Mouse (Mus musculus) lung, adult 2 months (tissue): ENCODE results near the gene Dgkb. TPM values are rescaled to one million over a fixed set of nuclear protein-coding genes. Genes with fewer than 3 reads are reported as not detected.

ENCODE experiments used
- DNase-seq: peaks from one replicate; pipeline ENCODE4 v3.0.0; 2022
- H3K4me1 ChIP-seq: fragments of 200-500 bp; 2 replicates; pipeline ENCODE4 v1.6.1; 2011; ENCODE audit warnings: low read length; ENCODE audit not compliant: control insufficient read depth, insufficient read depth
- H3K4me3 ChIP-seq: fragments of 200-500 bp; replicated peaks from 2 replicates; pipeline ENCODE3; 2011; ENCODE audit warnings: low read depth, mild to moderate bottlenecking, control low read depth, low read length; ENCODE audit errors: extremely low read depth
- CTCF ChIP-seq: fragments of 200-500 bp; IDR thresholded peaks from 2 replicates; pipeline ENCODE4 v1.5.1; 2011; ENCODE audit warnings: mild to moderate bottlenecking, low read length, control low read depth; ENCODE audit not compliant: insufficient read depth
- POLR2A ChIP-seq: fragments of 200-500 bp; IDR thresholded peaks from 2 replicates; pipeline ENCODE4 v1.6.1; 2011; ENCODE audit warnings: low read depth, mild to moderate bottlenecking, control low read depth, low read length, borderline replicate concordance; ENCODE audit errors: extremely low read depth
- WGBS: fragments of 180-500 bp; shearing (Covaris S2); methylation state at CpG from one replicate; pipeline ENCODE4 v1.1.7; 2018; 5-methylcytosine and 5-hydroxymethylcytosine counted together
- polyA plus RNA-seq: library from polyadenylated mRNA; depleted of rRNA; stranded (reverse); fragments of >200 nt; gene quantifications from 2 replicates; pipeline ENCODE4 v1.2.3, GENCODE M21; 2012

Gene Dgkb
- polyA plus RNA-seq, 1 experiment, result 0.80 TPM

DNA sequence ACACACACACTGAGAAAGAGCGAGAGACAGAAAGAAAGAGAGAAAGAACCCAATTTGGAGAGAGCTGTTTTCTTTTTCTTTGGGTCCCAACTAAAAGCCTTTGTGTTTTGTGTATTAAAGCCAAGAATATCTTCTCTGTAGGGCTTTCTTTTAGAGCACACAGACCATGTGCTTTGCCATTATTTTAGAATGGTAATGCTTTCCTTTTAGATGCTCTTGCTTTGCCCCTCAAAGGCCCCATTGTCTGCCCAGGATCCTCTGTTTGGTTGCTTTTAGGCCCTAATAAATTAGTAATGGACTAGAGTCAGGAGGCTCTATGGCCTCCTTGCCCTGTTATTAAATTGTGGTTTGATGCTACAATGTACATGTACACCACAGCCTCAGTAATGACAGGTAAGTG lies 690.7 kb downstream of the Dgkb start:
- TF ChIP-seq CTCF, result no peak
- Histone ChIP-seq H3K4me1 (no peaks in the 10 kb centered on the region), H3K4me3 (no peak overlapping the region)
- no peak for DNase-seq
- 63% methylated on average over 1 of the region's 1 CpGs for WGBS

GRCm38 (mm10) chr12:38545431-38545830 lies 727.9 kb downstream of the Dgkb start:
- TF ChIP-seq CTCF (no peak), POLR2A (no peak)
- 67% methylated on average over 4 of the region's 4 CpGs for WGBS

DNA sequence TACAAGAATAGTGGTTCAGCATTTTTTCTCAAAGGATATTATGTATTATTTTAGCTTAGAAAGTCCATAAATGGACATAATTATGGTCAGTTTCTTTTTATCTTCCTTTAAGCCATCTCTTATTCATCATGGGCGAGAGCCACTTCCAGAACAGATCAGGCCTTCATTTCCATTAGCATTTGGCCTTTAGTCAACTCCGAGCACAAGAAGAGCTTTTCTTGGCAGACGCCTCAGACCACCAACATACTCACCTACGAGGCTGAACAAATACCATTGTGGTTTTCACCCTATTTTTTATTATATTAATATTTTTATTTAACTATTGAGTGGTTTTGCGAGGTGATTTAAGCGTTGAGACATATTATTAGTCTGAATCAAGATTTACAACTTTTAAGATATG lies 759.6 kb downstream of the Dgkb start:
- no peaks in the 10 kb centered on the region for H3K4me1 ChIP-seq
- 65% methylated on average over 6 of the region's 6 CpGs for WGBS
- no peak for DNase-seq
- H3K4me3 ChIP-seq, result no peak overlapping the region
- TF ChIP-seq POLR2A, result no peak
- no peak for TF ChIP-seq CTCF

More at GRCm38 (mm10) chr12:38545431-38545830, 727.9 kb downstream of the Dgkb start:
- no peak for DNase-seq
- no peak overlapping the region for H3K4me3 ChIP-seq
- H3K4me1 ChIP-seq, result no peaks in the 10 kb centered on the region

GRCm38 (mm10) chr12:38579191-38579817 lies 761.8 kb downstream of the Dgkb start:
- TF ChIP-seq POLR2A (no peak), CTCF (no peak)
- DNase-seq, result no peak
- Histone ChIP-seq H3K4me3 (no peak overlapping the region), H3K4me1 (no peaks in the 10 kb centered on the region)
- 54% methylated on average over 5 of the region's 5 CpGs for WGBS

GRCm38 (mm10) chr12:38586368-38586865 lies 768.9 kb downstream of the Dgkb start:
- no peak for DNase-seq
- TF ChIP-seq CTCF, result no peak
- TF ChIP-seq POLR2A, result no peak
- 54% methylated on average over 4 of the region's 4 CpGs for WGBS
- Histone ChIP-seq H3K4me1 (no peaks in the 10 kb centered on the region), H3K4me3 (no peak overlapping the region)

DNA sequence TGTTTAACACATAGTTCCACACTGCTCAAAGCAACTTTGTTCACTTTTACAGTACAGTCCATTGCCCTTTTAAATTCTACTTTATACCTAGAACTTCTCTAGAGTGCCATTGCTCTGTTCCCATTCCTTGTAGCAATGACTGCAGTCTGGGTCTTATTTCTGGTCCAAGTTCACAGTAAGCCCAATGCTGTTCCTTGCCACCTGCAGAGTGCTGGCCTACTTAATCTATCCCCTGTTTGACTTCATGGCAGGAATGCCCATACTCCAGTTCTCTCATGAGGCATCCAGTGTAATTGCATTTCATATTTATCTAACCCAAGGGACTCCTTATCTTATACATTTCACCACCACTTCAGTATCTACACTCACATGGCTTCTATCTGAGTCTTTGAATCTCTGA lies 772.4 kb downstream of the Dgkb start:
- H3K4me1 ChIP-seq, result no peaks in the 10 kb centered on the region
- DNase-seq, result no peak
- no peak for TF ChIP-seq POLR2A
- no peak for TF ChIP-seq CTCF
- H3K4me3 ChIP-seq, result no peak overlapping the region

- Histone ChIP-seq H3K4me1 (no peaks in the 10 kb centered on the region), H3K4me3 (no peak overlapping the region)
- DNase-seq, result no peak
- WGBS, result 95% methylated on average over 2 of the region's 2 CpGs
- TF ChIP-seq CTCF (no peak), POLR2A (no peak)
Observed at GRCm38 (mm10) chr12:38593653-38594052, 776.1 kb downstream of the Dgkb start.

DNA sequence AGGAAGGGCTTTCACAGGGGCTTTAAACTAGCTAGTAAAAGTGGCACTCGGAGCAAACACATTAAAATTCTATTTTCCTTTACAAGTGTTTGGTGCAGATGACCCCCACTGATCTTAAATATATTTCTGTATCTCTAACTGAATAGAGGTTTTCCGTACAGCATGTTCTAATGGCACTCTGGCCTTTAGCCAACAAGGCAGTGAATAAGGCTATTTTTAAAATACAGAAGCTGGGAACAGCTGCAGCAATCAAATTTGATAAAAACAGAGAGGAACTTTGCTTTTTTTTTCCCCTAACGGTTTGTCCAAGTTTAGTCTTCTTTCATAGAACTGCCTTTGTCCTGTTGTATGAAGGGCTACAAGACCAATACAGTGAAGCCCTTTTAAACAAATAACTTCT lies 776.5 kb downstream of the Dgkb start:
- 33% methylated on average over 3 of the region's 3 CpGs for WGBS
- H3K4me1 ChIP-seq, result no peaks in the 10 kb centered on the region
- H3K4me3 ChIP-seq, result no peak overlapping the region
- DNase-seq, result no peak
- TF ChIP-seq CTCF (no peak), POLR2A (no peak)

- Histone ChIP-seq H3K4me1 (no peaks in the 10 kb centered on the region), H3K4me3 (no peak overlapping the region)
- DNase-seq, result no peak
- TF ChIP-seq CTCF, result no peak
- TF ChIP-seq POLR2A, result no peak
- 52% methylated on average over 7 of the region's 7 CpGs for WGBS
Observed at GRCm38 (mm10) chr12:38596416-38597062, 779.0 kb downstream of the Dgkb start.

GRCm38 (mm10) chr12:38598096-38598495 lies 780.6 kb downstream of the Dgkb start:
- 55% methylated on average over 2 of the region's 2 CpGs for WGBS
- H3K4me1 ChIP-seq, result no peaks in the 10 kb centered on the region
- no peak for DNase-seq
- no peak for TF ChIP-seq CTCF
- no peak for TF ChIP-seq POLR2A
- no peak overlapping the region for H3K4me3 ChIP-seq
